Mouse (Mus musculus): ENCODE data around the gene Sobp. TPM values are rescaled to one million over a fixed set of nuclear protein-coding genes. Genes with fewer than 3 reads are reported as not detected.

Sobp gene
- polyA plus RNA-seq, 1 experiment from 2014 or later, result 8.3 TPM

GRCm38 (mm10) chr10:43106616-43107015 lies 67.7 kb downstream of the Sobp start:
- 37% methylated on average over 8 of the region's 8 CpGs for WGBS
- H3K4me3 ChIP-seq, result no peak overlapping the region
- H3K9me3 ChIP-seq, result no peaks in the 10 kb centered on the region
- ATAC-seq (ENCODE audit: low read depth), result no peak
- H3K36me3 ChIP-seq, result no peaks in the 10 kb centered on the region
- no peaks in the 10 kb centered on the region for H3K27me3 ChIP-seq
- H3K9ac ChIP-seq, result no peak overlapping the region
- no peak overlapping the region for H3K4me2 ChIP-seq
- peak overlapping the region; percentile 76 for H3K27ac ChIP-seq (replicated peaks)
- peaks cover 55% of the 10 kb centered on the region for H3K4me1 ChIP-seq (replicated peaks)

GRCm38 (mm10) chr10:43106196-43106595 lies 68.1 kb downstream of the Sobp start:
- H3K27ac ChIP-seq (replicated peaks), result peak overlapping the region; percentile 76
- no peak overlapping the region for H3K4me2 ChIP-seq
- no peak overlapping the region for H3K9ac ChIP-seq

GRCm38 (mm10) chr10:43100513-43100912 lies 73.8 kb downstream of the Sobp start:
- peaks cover 86% of the 10 kb centered on the region for H3K4me1 ChIP-seq (replicated peaks)
- WGBS, result 27% methylated on average over 5 of the region's 5 CpGs
- H3K36me3 ChIP-seq, result no peaks in the 10 kb centered on the region
- H3K9ac ChIP-seq, result no peak overlapping the region; the same call in 1 of the 2 replicates
- no peak for ATAC-seq (ENCODE audit: low read depth)
- no peak overlapping the region for H3K4me2 ChIP-seq
- H3K4me3 ChIP-seq, result no peak overlapping the region
- no peaks in the 10 kb centered on the region for H3K27me3 ChIP-seq
- no peaks in the 10 kb centered on the region for H3K9me3 ChIP-seq
- H3K27ac ChIP-seq (replicated peaks), result no peak overlapping the region

More at GRCm38 (mm10) chr10:43106196-43106595, 68.1 kb downstream of the Sobp start:
- Histone ChIP-seq H3K4me1 (replicated peaks) (peaks cover 58% of the 10 kb centered on the region), H3K27me3 (no peaks in the 10 kb centered on the region), H3K4me3 (no peak overlapping the region), H3K36me3 (no peaks in the 10 kb centered on the region), H3K9me3 (no peaks in the 10 kb centered on the region)
- ATAC-seq (ENCODE audit: low read depth), result peak; percentile 88
- WGBS, result 17% methylated on average over 7 of the region's 7 CpGs

- Histone ChIP-seq H3K9me3 (no peaks in the 10 kb centered on the region), H3K4me1 (replicated peaks) (peaks cover 89% of the 10 kb centered on the region), H3K9ac (no peak overlapping the region), H3K4me2 (no peak overlapping the region), H3K27me3 (0 out of 2 replicates have a peak, but pooled peaks cover 3% of the 10 kb centered on the region), H3K4me3 (no peak overlapping the region), H3K27ac (replicated peaks) (no peak overlapping the region), H3K36me3 (no peaks in the 10 kb centered on the region)
- WGBS, result 53% methylated on average over 6 of the region's 6 CpGs
- no peak for ATAC-seq (ENCODE audit: low read depth)
These were observed 75.1 kb downstream of the Sobp start for GRCm38 (mm10) chr10:43099229-43099628.

GRCm38 (mm10) chr10:43097755-43098154 lies 76.6 kb downstream of the Sobp start:
- peaks cover 89% of the 10 kb centered on the region for H3K4me1 ChIP-seq (replicated peaks)
- no peaks in the 10 kb centered on the region for H3K9me3 ChIP-seq
- H3K4me2 ChIP-seq, result no peak overlapping the region
- ATAC-seq (ENCODE audit: low read depth), result no peak
- H3K36me3 ChIP-seq, result no peaks in the 10 kb centered on the region
- H3K27ac ChIP-seq (replicated peaks), result peak overlapping the region; percentile 69
- WGBS, result 23% methylated on average over 8 of the region's 8 CpGs
- H3K27me3 ChIP-seq, result 0 out of 2 replicates have a peak, but pooled peaks cover 3% of the 10 kb centered on the region
- no peak overlapping the region for H3K9ac ChIP-seq
- no peak overlapping the region for H3K4me3 ChIP-seq

GRCm38 (mm10) chr10:43096614-43097013 lies 77.7 kb downstream of the Sobp start:
- Histone ChIP-seq H3K27me3 (0 out of 2 replicates have a peak, but pooled peaks cover 3% of the 10 kb centered on the region), H3K9me3 (no peaks in the 10 kb centered on the region), H3K4me1 (replicated peaks) (peaks cover 94% of the 10 kb centered on the region), H3K27ac (replicated peaks) (no peak overlapping the region), H3K9ac (no peak overlapping the region), H3K4me2 (no peak overlapping the region), H3K36me3 (no peaks in the 10 kb centered on the region), H3K4me3 (no peak overlapping the region)
- no peak for ATAC-seq (ENCODE audit: low read depth)
- WGBS, result 68% methylated on average over 4 of the region's 4 CpGs

GRCm38 (mm10) chr10:43094537-43094936 lies 79.8 kb downstream of the Sobp start:
- no peak for ATAC-seq (ENCODE audit: low read depth)
- Histone ChIP-seq H3K27me3 (0 out of 2 replicates have a peak, but pooled peaks cover 3% of the 10 kb centered on the region), H3K9me3 (no peaks in the 10 kb centered on the region), H3K9ac (0 out of 2 replicates have a peak overlapping the region, but pooled peaks have one; percentile 17), H3K4me2 (no peak overlapping the region), H3K36me3 (no peaks in the 10 kb centered on the region), H3K27ac (replicated peaks) (no peak overlapping the region), H3K4me1 (replicated peaks) (peaks cover 79% of the 10 kb centered on the region), H3K4me3 (no peak overlapping the region)
- 25% methylated on average over 5 of the region's 5 CpGs for WGBS

GRCm38 (mm10) chr10:43093440-43093839 lies 80.9 kb downstream of the Sobp start:
- no peak for ATAC-seq (ENCODE audit: low read depth)
- WGBS, result 78% methylated on average over 10 of the region's 10 CpGs
- H3K9me3 ChIP-seq, result no peaks in the 10 kb centered on the region
- peaks cover 69% of the 10 kb centered on the region for H3K4me1 ChIP-seq (replicated peaks)
- H3K9ac ChIP-seq, result no peak overlapping the region
- H3K27ac ChIP-seq (replicated peaks), result 0 out of 2 replicates have a peak overlapping the region, but pooled peaks have one; percentile 34
- H3K4me2 ChIP-seq, result no peak overlapping the region
- peaks cover 5% of the 10 kb centered on the region; the same call in 1 of the 2 replicates for H3K36me3 ChIP-seq
- H3K4me3 ChIP-seq, result no peak overlapping the region
- H3K27me3 ChIP-seq, result peaks cover 3% of the 10 kb centered on the region; the same call in 1 of the 2 replicates

- no peak overlapping the region for H3K27ac ChIP-seq (replicated peaks)
- WGBS, result 56% methylated on average over 3 of the region's 3 CpGs
- no peak for ATAC-seq (ENCODE audit: low read depth)
- H3K4me2 ChIP-seq, result no peak overlapping the region
- H3K9me3 ChIP-seq, result no peaks in the 10 kb centered on the region
- peaks cover 5% of the 10 kb centered on the region; the same call in 1 of the 2 replicates for H3K36me3 ChIP-seq
- no peak overlapping the region for H3K9ac ChIP-seq
- H3K27me3 ChIP-seq, result peaks cover 3% of the 10 kb centered on the region; the same call in 1 of the 2 replicates
- H3K4me1 ChIP-seq (replicated peaks), result peaks cover 60% of the 10 kb centered on the region
- no peak overlapping the region for H3K4me3 ChIP-seq
These were observed 84.3 kb downstream of the Sobp start for GRCm38 (mm10) chr10:43090040-43090439.

- H3K27ac ChIP-seq (replicated peaks), result no peak overlapping the region; the same call in 1 of the 2 replicates
- WGBS, result 38% methylated on average over 2 of the region's 2 CpGs
- no peak overlapping the region for H3K9ac ChIP-seq
- no peaks in the 10 kb centered on the region for H3K9me3 ChIP-seq
- no peak for ATAC-seq (ENCODE audit: low read depth)
- H3K4me1 ChIP-seq (replicated peaks), result peaks cover 57% of the 10 kb centered on the region
- H3K36me3 ChIP-seq, result peaks cover 5% of the 10 kb centered on the region; the same call in 1 of the 2 replicates
- H3K27me3 ChIP-seq, result no peaks in the 10 kb centered on the region; the same call in 1 of the 2 replicates
- H3K4me3 ChIP-seq, result no peak overlapping the region
- H3K4me2 ChIP-seq, result no peak overlapping the region
These were observed 86.9 kb downstream of the Sobp start for GRCm38 (mm10) chr10:43087421-43087820.

GRCm38 (mm10) chr10:43086888-43087287 lies 87.4 kb downstream of the Sobp start:
- WGBS, result 27% methylated on average over 6 of the region's 6 CpGs
- Histone ChIP-seq H3K36me3 (peaks cover 5% of the 10 kb centered on the region; the same call in 1 of the 2 replicates), H3K4me3 (no peak overlapping the region), H3K9me3 (no peaks in the 10 kb centered on the region), H3K4me1 (replicated peaks) (peaks cover 53% of the 10 kb centered on the region), H3K27ac (replicated peaks) (no peak overlapping the region), H3K9ac (no peak overlapping the region), H3K27me3 (no peaks in the 10 kb centered on the region; the same call in 1 of the 2 replicates), H3K4me2 (no peak overlapping the region)
- ATAC-seq (ENCODE audit: low read depth), result no peak

GRCm38 (mm10) chr10:43084087-43084366 lies 90.3 kb downstream of the Sobp start:
- Histone ChIP-seq H3K9me3 (no peaks in the 10 kb centered on the region), H3K4me1 (replicated peaks) (peaks cover 51% of the 10 kb centered on the region), H3K4me2 (0 out of 2 replicates have a peak overlapping the region, but pooled peaks have one; percentile 13), H3K4me3 (no peak overlapping the region), H3K27me3 (no peaks in the 10 kb centered on the region; the same call in 1 of the 2 replicates), H3K9ac (peak overlapping the region; percentile 54), H3K36me3 (peaks cover 5% of the 10 kb centered on the region; the same call in 1 of the 2 replicates), H3K27ac (replicated peaks) (peak overlapping the region; percentile 75)
- WGBS, result 19% methylated on average over 6 of the region's 6 CpGs
- peak; percentile 16; the same call in 1 of the 2 replicates for ATAC-seq (ENCODE audit: low read depth)

All from neural tube, embryonic 13.5 days (tissue).